Mouse (Mus musculus): Measurements from ENCODE around the gene Casr.

GRCm38 (mm10) chr16:36530566-36531552, 31.1 kb downstream of the Casr start:
- no peak for TF ChIP-seq CTCF (IDR thresholded peaks at IDR 0.05; ENCODE audit: control insufficient read depth, insufficient read depth, insufficient read length)
- TF ChIP-seq FOSL1 (IDR thresholded peaks at IDR 0.05; ENCODE audit: insufficient read depth, low read length, poor library complexity, severe bottlenecking) = no peak
